Mouse (Mus musculus): ENCODE measurements at regions not wholly inside any gene's neighbourhood (a gene's known extent, or its start where the extent isn't known, plus 50 kb on each side); places are given as distances from the start of the nearest gene placed in this dataset.
"Not testable (repeated sequence)": the region's sequence is repeated elsewhere in the genome, so short reads cannot be mapped to it uniquely, and the experiment has no call there.

GRCm38 (mm10) chr15:91971846-91972245 is 79.1 kb upstream of the Cntn1 start:
- no peaks in the 10 kb centered on the region for H3K27me3 ChIP-seq (ENCODE audit: insufficient read depth, low read length)
- H3K4me1 ChIP-seq (replicated peaks; ENCODE audit: low read depth, low read length): peaks cover 9% of the 10 kb centered on the region
- no peak overlapping the region for H3K4me3 ChIP-seq (replicated peaks; ENCODE audit: low read length)
- no peaks in the 10 kb centered on the region for H3K9me3 ChIP-seq (ENCODE audit: low read length)
- no peaks in the 10 kb centered on the region for H3K36me3 ChIP-seq (ENCODE audit: insufficient read depth, low read length)
- TF ChIP-seq NANOG (IDR thresholded peaks at IDR 0.05; ENCODE audit: borderline replicate concordance, low read length): no peak
- TF ChIP-seq CTCF (conservative IDR thresholded peaks at IDR 0.05; ENCODE audit: low read length): no peak
- no peak for TF ChIP-seq POU5F1 (IDR thresholded peaks at IDR 0.05; ENCODE audit: borderline replicate concordance, low read length)

DNA sequence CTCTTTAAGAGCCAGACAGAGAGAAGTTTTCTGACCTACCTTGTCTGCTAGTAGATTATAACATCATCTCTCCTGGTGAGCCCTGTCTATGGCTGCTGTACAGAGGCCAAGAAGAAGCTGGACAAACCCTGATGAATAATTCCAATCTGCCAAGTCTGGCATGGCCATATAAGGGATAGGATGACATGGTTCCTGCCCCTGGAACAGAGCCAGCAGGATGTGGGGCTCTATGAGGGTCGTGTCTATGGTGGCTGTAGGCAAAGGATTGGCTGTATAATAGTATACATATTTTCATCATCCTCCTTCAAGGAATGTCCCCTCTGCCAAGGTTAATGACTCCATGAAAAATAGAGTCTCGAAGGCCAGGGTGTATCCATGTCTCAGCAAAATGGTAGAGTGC is 75.4 kb upstream of the Cntn1 start:
- no peaks in the 10 kb centered on the region for H3K36me3 ChIP-seq (ENCODE audit: insufficient read depth, low read length)
- no peaks in the 10 kb centered on the region for H3K9me3 ChIP-seq (ENCODE audit: low read length)
- peaks cover 9% of the 10 kb centered on the region for H3K4me1 ChIP-seq (replicated peaks; ENCODE audit: low read depth, low read length)
- H3K27me3 ChIP-seq (ENCODE audit: insufficient read depth, low read length): no peaks in the 10 kb centered on the region
- TF ChIP-seq NANOG (IDR thresholded peaks at IDR 0.05; ENCODE audit: borderline replicate concordance, low read length): no peak
- TF ChIP-seq POU5F1 (IDR thresholded peaks at IDR 0.05; ENCODE audit: borderline replicate concordance, low read length): no peak
- TF ChIP-seq CTCF (conservative IDR thresholded peaks at IDR 0.05; ENCODE audit: low read length): no peak
- H3K4me3 ChIP-seq (replicated peaks; ENCODE audit: low read length): no peak overlapping the region

DNA sequence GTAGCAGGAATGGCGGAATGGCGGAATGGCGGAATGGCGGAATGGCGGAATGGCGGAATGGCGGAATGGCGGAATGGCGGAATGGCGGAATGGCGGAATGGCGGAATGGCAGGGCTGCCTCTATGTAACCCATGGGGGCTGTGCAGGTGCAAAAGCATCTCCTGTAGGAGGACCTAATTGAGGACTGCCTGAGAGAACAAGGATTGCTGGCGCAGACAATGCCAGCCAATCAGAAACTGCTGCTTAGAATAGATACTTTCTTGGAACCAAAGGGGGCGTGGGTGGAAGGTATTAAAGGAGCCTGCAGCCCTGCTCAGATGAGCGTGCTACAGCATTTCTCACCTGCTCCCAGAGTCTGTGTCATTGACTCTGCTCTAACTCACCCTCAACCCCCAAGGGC is 67.8 kb upstream of the Cntn1 start:
- peak overlapping the region; percentile 43 for H3K4me3 ChIP-seq (replicated peaks; ENCODE audit: low read length)
- not testable (repeated sequence) for H3K27me3 ChIP-seq (ENCODE audit: insufficient read depth, low read length); H3K4me1 ChIP-seq (replicated peaks; ENCODE audit: low read depth, low read length); H3K36me3 ChIP-seq (ENCODE audit: insufficient read depth, low read length); H3K9me3 ChIP-seq (ENCODE audit: low read length)

- no peak for TF ChIP-seq CTCF (conservative IDR thresholded peaks at IDR 0.05; ENCODE audit: low read length)
- TF ChIP-seq NANOG (IDR thresholded peaks at IDR 0.05; ENCODE audit: borderline replicate concordance, low read length): no peak
- TF ChIP-seq POU5F1 (IDR thresholded peaks at IDR 0.05; ENCODE audit: borderline replicate concordance, low read length): no peak
These were observed 50.9 kb upstream of the Cntn1 start for GRCm38 (mm10) chr15:92000086-92000485.

More at GRCm38 (mm10) chr15:92000086-92000485, 50.9 kb upstream of the Cntn1 start:
- no peaks in the 10 kb centered on the region for H3K27me3 ChIP-seq (ENCODE audit: insufficient read depth, low read length)
- H3K4me1 ChIP-seq (replicated peaks; ENCODE audit: low read depth, low read length): no peaks in the 10 kb centered on the region
- H3K9me3 ChIP-seq (ENCODE audit: low read length): peaks cover 8% of the 10 kb centered on the region; the same call in 1 of the 2 replicates
- H3K36me3 ChIP-seq (ENCODE audit: insufficient read depth, low read length): no peaks in the 10 kb centered on the region
- no peak overlapping the region for H3K4me3 ChIP-seq (replicated peaks; ENCODE audit: low read length)
